Mouse (Mus musculus) lung, embryonic 14.5 days (tissue): Measurements from ENCODE around the gene Cox6a1. TPM values are rescaled to one million over a fixed set of nuclear protein-coding genes. Genes with fewer than 3 reads are reported as not detected.
A peak's percentile ranks its signal among the peaks of the same experiment; 100 is the strongest.

ENCODE experiments used
- ATAC-seq: fragments of 200-750 bp; cut with Nextera tagmentation; 2 replicates; pipeline ENCODE4 v1.8.0; 2017; ENCODE audit warnings: mild to moderate bottlenecking, moderate TSS enrichment, moderate library complexity; ENCODE audit not compliant: insufficient read depth
- DNase-seq: peaks from one replicate; pipeline ENCODE4 v3.0.0-alpha.2; 2015
- H3K27ac ChIP-seq: fragments of 300-500 bp; sonication (generic); 2 replicates; pipeline ENCODE4 v1.5.1; 2014; ENCODE audit warnings: low read depth, mild to moderate bottlenecking, moderate library complexity
- H3K27me3 ChIP-seq: fragments of 300-500 bp; sonication (generic); 2 replicates; pipeline ENCODE4 v1.6.1; 2014; ENCODE audit warnings: low read length, control low read depth; ENCODE audit not compliant: insufficient read depth
- H3K36me3 ChIP-seq: fragments of 300-500 bp; sonication (generic); 2 replicates; pipeline ENCODE4 v1.6.1; 2014; ENCODE audit warnings: control low read depth; ENCODE audit not compliant: insufficient read depth
- H3K4me1 ChIP-seq: fragments of 300-500 bp; sonication (generic); 2 replicates; pipeline ENCODE4 v1.6.1; 2014; ENCODE audit warnings: antibody characterized with exemption, control low read depth; ENCODE audit not compliant: insufficient read depth
- H3K4me2 ChIP-seq: fragments of 300-500 bp; sonication (generic); 2 replicates; pipeline ENCODE4 v1.6.1; 2014; ENCODE audit warnings: mild to moderate bottlenecking
- H3K4me3 ChIP-seq: fragments of 300-500 bp; sonication (generic); 2 replicates; pipeline ENCODE4 v1.5.1; 2014; ENCODE audit warnings: low read depth, low read length
- H3K9ac ChIP-seq: fragments of 300-500 bp; sonication (generic); 2 replicates; pipeline ENCODE4 v1.6.1; 2014
- H3K9me3 ChIP-seq: fragments of 300-500 bp; sonication (generic); 2 replicates; pipeline ENCODE4 v1.6.1; 2016; ENCODE audit warnings: low read depth, low read length, control low read depth
- CTCF ChIP-seq: IDR thresholded peaks from 2 replicates; pipeline ENCODE4 v1.5.1; 2016; ENCODE audit warnings: antibody characterized with exemption, low read depth
- WGBS: fragments of 180-500 bp; shearing (Covaris S2); extraction: QIAGEN DNeasy Blood & Tissue Kit; methylation state at CpG from one replicate; pipeline ENCODE4 v1.1.7; 2014; 5-methylcytosine and 5-hydroxymethylcytosine counted together
- polyA plus RNA-seq: library from polyadenylated mRNA; unstranded; fragments of >200 nt; fragmentation: Nextera tagmentation; extraction: Ambion mirVana; gene quantifications from 2 replicates; pipeline ENCODE4 v1.2.1, GENCODE M21; 2014

Cox6a1 gene
- polyA plus RNA-seq, 1 experiment from 2014 or later, result 842 TPM

DNA sequence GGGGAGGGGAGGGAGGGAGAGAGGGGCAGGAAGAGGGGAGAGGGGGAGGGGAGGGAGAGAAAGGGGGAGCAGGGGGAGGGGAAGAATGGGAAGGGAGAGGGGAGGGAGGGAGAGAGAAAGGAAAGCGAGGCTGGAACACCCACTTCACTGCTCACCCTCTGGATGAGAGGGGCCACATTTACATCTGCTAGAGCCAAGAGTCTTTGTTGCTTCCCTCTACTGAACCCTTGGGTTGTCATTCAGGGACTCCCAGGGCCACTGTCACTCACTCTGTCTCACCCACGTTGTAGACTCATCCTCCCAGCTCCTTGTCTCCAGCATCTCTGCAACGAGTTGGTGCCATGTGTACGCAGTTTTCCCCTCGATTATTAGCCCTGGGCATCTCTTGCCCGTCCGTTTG, 13.4 kb upstream of the Cox6a1 start:
- 0 out of 2 replicates have a peak, but pooled peaks cover 4% of the 10 kb centered on the region for H3K27me3 ChIP-seq

DNA sequence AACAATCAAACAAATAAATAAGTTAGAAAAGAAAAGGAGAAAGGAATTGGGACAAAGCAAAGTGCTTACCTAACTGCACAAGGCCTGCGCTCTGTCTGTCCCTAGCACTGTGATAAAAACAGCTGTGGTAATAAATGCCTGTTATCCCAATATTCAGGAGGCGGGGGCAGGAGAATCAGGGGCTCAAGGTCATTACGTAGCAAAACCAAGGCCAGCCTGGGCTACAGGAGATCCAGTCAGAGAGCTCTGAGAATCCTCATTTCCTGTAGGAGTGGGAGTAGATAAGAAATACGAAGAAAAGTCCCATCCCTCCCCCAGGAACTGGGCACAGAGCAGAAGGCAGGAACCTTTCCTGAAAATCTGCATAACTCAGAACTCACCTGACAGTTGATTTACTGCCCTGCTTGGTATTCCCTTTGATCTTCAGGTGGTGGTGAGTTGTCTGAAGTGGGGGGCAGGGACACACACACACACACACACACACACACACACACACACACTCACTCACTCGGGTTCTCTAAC, 11.1 kb upstream of the Cox6a1 start:
- Histone ChIP-seq H3K36me3 (no peaks in the 10 kb centered on the region), H3K4me3 (no peak overlapping the region), H3K4me2 (no peak overlapping the region), H3K4me1 (no peaks in the 10 kb centered on the region), H3K27ac (no peak overlapping the region), H3K27me3 (0 out of 2 replicates have a peak, but pooled peaks cover 4% of the 10 kb centered on the region), H3K9ac (no peak overlapping the region), H3K9me3 (no peaks in the 10 kb centered on the region)
- DNase-seq, result no peak
- no peak for ATAC-seq
- no peak for TF ChIP-seq CTCF
- WGBS, result 48% methylated on average over 5 of the region's 5 CpGs

More for the DNA sequence above, 13.4 kb upstream of the Cox6a1 start:
- Histone ChIP-seq H3K4me3 (no peak overlapping the region), H3K27ac (no peak overlapping the region), H3K4me1 (no peaks in the 10 kb centered on the region), H3K36me3 (no peaks in the 10 kb centered on the region), H3K4me2 (no peak overlapping the region), H3K9me3 (no peaks in the 10 kb centered on the region), H3K9ac (no peak overlapping the region)
- no peak for DNase-seq
- no peak for TF ChIP-seq CTCF
- WGBS, result 32% methylated on average over 7 of the region's 7 CpGs
- no peak for ATAC-seq

DNA sequence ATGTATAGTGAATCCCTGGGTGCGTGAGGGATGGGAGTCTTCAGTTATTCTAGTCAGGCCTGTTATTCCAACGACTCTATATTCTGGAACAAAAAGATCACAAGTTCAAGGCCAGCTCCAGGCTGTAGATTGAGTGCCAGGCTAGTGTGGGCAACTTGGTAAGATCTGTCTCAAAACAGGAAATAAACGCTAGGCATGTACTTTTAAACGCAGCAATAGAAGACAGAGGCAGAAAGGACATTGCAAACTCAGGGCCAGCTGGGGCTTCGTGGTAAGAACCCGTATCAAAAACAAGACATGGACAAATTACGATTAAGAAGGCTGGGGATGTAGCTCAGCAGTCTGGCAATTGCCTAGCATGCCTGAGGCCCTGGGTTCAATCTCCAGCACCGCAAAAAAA, 10.7 kb upstream of the Cox6a1 start:
- Histone ChIP-seq H3K36me3 (no peaks in the 10 kb centered on the region), H3K4me3 (no peak overlapping the region), H3K4me1 (no peaks in the 10 kb centered on the region), H3K4me2 (no peak overlapping the region), H3K9me3 (no peaks in the 10 kb centered on the region), H3K27me3 (0 out of 2 replicates have a peak, but pooled peaks cover 4% of the 10 kb centered on the region), H3K27ac (no peak overlapping the region), H3K9ac (no peak overlapping the region)
- DNase-seq, result no peak
- TF ChIP-seq CTCF, result no peak
- WGBS, result 82% methylated on average over 8 of the region's 8 CpGs
- no peak for ATAC-seq

DNA sequence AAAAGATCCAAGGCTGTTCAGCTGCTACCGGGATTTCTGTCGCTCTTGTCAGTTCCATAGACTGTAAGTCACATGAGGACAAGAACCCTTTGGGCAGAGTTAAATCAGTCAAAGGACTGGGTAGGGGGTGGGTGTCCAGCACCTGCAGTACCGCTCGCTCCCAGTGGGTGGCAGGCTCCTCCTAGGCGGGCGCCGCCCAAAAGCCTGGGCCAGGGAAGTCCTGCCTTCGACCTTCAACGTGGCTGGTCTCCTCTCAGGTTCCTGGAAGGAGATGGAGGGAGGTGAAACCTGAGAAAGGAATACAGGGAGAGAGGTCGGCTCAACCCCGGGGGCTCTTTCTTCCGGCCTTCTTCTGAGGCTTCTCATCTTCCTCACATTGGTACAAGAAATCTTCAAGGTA, 10.1 kb upstream of the Cox6a1 start:
- Histone ChIP-seq H3K9me3 (no peaks in the 10 kb centered on the region), H3K4me1 (no peaks in the 10 kb centered on the region), H3K36me3 (no peaks in the 10 kb centered on the region), H3K27me3 (0 out of 2 replicates have a peak, but pooled peaks cover 4% of the 10 kb centered on the region), H3K9ac (no peak overlapping the region), H3K4me2 (no peak overlapping the region), H3K4me3 (no peak overlapping the region), H3K27ac (no peak overlapping the region)
- peak; percentile 97 for TF ChIP-seq CTCF
- DNase-seq, result peak; percentile 92
- WGBS, result 2% methylated on average over 12 of the region's 12 CpGs
- ATAC-seq, result no peak

DNA sequence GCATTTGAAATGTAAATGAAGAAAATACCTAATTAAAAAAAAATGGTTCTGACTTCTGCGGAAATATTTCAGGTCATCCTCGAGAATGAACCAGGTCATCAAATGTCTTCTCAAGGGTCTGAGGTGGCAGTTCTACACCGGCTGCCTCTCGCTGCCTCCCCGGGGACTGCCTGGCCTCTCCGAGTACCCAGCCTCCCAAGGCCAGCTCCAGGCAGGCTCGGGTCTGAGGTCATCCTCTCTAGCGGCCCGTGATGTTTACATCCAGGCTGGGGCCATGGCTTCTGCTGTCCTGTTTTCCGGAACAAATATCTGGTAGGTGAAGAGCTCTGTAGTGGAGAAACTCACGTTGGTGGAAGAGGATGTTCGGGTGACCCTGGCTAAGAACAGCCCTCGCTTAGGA, 6.3 kb upstream of the Cox6a1 start:
- ATAC-seq (no peak), DNase-seq (no peak)
- no peak overlapping the region for H3K9ac ChIP-seq
- H3K4me3 ChIP-seq, result no peak overlapping the region
- no peaks in the 10 kb centered on the region for H3K27me3 ChIP-seq
- H3K36me3 ChIP-seq, result no peaks in the 10 kb centered on the region
- 32% methylated on average over 13 of the region's 13 CpGs for WGBS
- H3K9me3 ChIP-seq, result no peaks in the 10 kb centered on the region; the same call in 1 of the 2 replicates
- H3K27ac ChIP-seq, result no peak overlapping the region
- no peak overlapping the region for H3K4me2 ChIP-seq
- H3K4me1 ChIP-seq, result no peaks in the 10 kb centered on the region
- no peak for TF ChIP-seq CTCF

DNA sequence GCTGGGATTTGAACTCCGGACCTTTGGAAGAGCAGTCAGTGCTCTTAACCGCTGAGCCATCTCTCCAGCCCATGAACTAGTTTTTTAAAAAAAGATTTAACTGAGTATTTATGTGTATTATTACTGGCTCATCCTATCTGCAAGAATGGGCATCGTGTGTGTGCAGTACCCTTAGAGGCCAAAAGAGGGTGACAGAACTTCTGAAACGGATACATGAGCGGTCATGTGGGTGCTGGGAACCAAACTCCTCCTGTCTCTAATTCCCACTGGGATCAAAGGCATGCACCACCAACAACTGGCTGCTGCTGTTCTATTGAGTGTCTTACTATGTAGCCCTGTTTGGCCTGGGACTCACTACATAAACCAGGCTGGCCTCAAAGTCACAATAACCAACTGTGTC, 2.6 kb upstream of the Cox6a1 start:
- no peak overlapping the region for H3K4me3 ChIP-seq
- H3K4me1 ChIP-seq, result peaks cover 4% of the 10 kb centered on the region; the same call in 1 of the 2 replicates
- H3K27me3 ChIP-seq, result no peaks in the 10 kb centered on the region
- ATAC-seq (no peak), DNase-seq (no peak)
- H3K4me2 ChIP-seq, result no peak overlapping the region
- H3K27ac ChIP-seq, result no peak overlapping the region
- no peaks in the 10 kb centered on the region; the same call in 1 of the 2 replicates for H3K9me3 ChIP-seq
- 79% methylated on average over 5 of the region's 5 CpGs for WGBS
- H3K36me3 ChIP-seq, result peaks cover 3% of the 10 kb centered on the region; the same call in 1 of the 2 replicates
- 0 out of 2 replicates have a peak, but pooled peaks have one; percentile 6 for TF ChIP-seq CTCF
- no peak overlapping the region for H3K9ac ChIP-seq

DNA sequence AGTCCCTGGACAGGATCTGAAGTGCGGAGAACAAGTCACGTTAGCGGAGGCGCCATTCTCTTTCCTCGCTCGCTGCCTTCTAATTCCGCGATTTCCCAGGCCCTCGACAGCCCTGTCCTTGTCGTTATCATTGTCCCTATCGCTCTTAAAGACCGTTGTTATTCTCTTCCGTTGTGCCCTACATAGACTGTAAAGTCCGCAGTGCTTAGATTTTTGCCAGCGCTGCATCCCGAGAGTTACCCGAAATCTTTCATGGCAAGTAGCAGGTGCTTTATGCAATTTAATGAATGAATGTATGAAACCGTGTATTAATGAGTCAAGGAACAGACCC, 409 bp upstream of the Cox6a1 start:
- H3K4me3 ChIP-seq, result peak overlapping the region; percentile 91
- 1% methylated on average over 18 of the region's 18 CpGs for WGBS
- no peak; the same call in 1 of the 2 replicates for ATAC-seq

More for the DNA sequence above, 409 bp upstream of the Cox6a1 start:
- Histone ChIP-seq H3K27me3 (no peaks in the 10 kb centered on the region), H3K27ac (peak overlapping the region; percentile 67), H3K36me3 (peaks cover 24% of the 10 kb centered on the region), H3K4me1 (peaks cover 4% of the 10 kb centered on the region; the same call in 1 of the 2 replicates), H3K4me2 (peak overlapping the region; percentile 87), H3K9me3 (no peaks in the 10 kb centered on the region; the same call in 1 of the 2 replicates), H3K9ac (peak overlapping the region; percentile 71)
- no peak for TF ChIP-seq CTCF
- no peak for DNase-seq
